Mouse (Mus musculus): ENCODE measurements around the gene Tnrc6c.

Tnrc6c gene

GRCm38 (mm10) chr11:117653491-117654351 lies at the start of gene Tnrc6c:
Gene Tnrc6c (plus strand): TSS chr11:117654289.
- DNase-seq (ENCODE audit: low spot score) = peak; percentile 70

GRCm38 (mm10) chr11:117606137-117606536 lies 48.0 kb upstream of the Tnrc6c start:
- no peak for DNase-seq (ENCODE audit: low spot score)

GRCm38 (mm10) chr11:117606605-117607203 lies 47.4 kb upstream of the Tnrc6c start:
- DNase-seq (ENCODE audit: low spot score) = no peak

- no peak for DNase-seq (ENCODE audit: low spot score)
Observed at GRCm38 (mm10) chr11:117608141-117608789, 45.8 kb upstream of the Tnrc6c start.

- DNase-seq (ENCODE audit: low spot score) = no peak
Observed at GRCm38 (mm10) chr11:117608976-117609375, 45.1 kb upstream of the Tnrc6c start.

- no peak for DNase-seq (ENCODE audit: low spot score)
Observed at GRCm38 (mm10) chr11:117610589-117610988, 43.5 kb upstream of the Tnrc6c start.

- DNase-seq (ENCODE audit: low spot score) = peak; percentile 74
Observed at GRCm38 (mm10) chr11:117611068-117611467, 43.0 kb upstream of the Tnrc6c start.

- no peak for DNase-seq (ENCODE audit: low spot score)
Observed at GRCm38 (mm10) chr11:117611860-117612259, 42.2 kb upstream of the Tnrc6c start.

- DNase-seq (ENCODE audit: low spot score) = no peak
Observed at GRCm38 (mm10) chr11:117612885-117613284, 41.2 kb upstream of the Tnrc6c start.

GRCm38 (mm10) chr11:117617368-117617908 lies 36.7 kb upstream of the Tnrc6c start:
- no peak for DNase-seq (ENCODE audit: low spot score)

- DNase-seq (ENCODE audit: low spot score) = no peak
Observed at GRCm38 (mm10) chr11:117618214-117618613, 35.9 kb upstream of the Tnrc6c start.

- peak; percentile 34 for DNase-seq (ENCODE audit: low spot score)
Observed at GRCm38 (mm10) chr11:117618774-117619173, 35.3 kb upstream of the Tnrc6c start.

- DNase-seq (ENCODE audit: low spot score) = no peak
Observed at GRCm38 (mm10) chr11:117619581-117619980, 34.5 kb upstream of the Tnrc6c start.

GRCm38 (mm10) chr11:117625196-117625595 lies 28.9 kb upstream of the Tnrc6c start:
- DNase-seq (ENCODE audit: low spot score) = no peak

GRCm38 (mm10) chr11:117626557-117626956 lies 27.5 kb upstream of the Tnrc6c start:
- DNase-seq (ENCODE audit: low spot score) = no peak

GRCm38 (mm10) chr11:117627060-117627562 lies 27.0 kb upstream of the Tnrc6c start:
- DNase-seq (ENCODE audit: low spot score) = no peak

- no peak for DNase-seq (ENCODE audit: low spot score)
Observed at GRCm38 (mm10) chr11:117627746-117628311, 26.3 kb upstream of the Tnrc6c start.

GRCm38 (mm10) chr11:117628312-117628779 lies 25.7 kb upstream of the Tnrc6c start:
- DNase-seq (ENCODE audit: low spot score) = no peak

GRCm38 (mm10) chr11:117629865-117630264 lies 24.2 kb upstream of the Tnrc6c start:
- DNase-seq (ENCODE audit: low spot score) = no peak

- DNase-seq (ENCODE audit: low spot score) = no peak
Observed at GRCm38 (mm10) chr11:117630868-117631565, 23.1 kb upstream of the Tnrc6c start.

- DNase-seq (ENCODE audit: low spot score) = no peak
Observed at GRCm38 (mm10) chr11:117633310-117633709, 20.8 kb upstream of the Tnrc6c start.

Measured in urinary bladder, postnatal 14 days (tissue).